Mouse (Mus musculus) liver, postnatal 0 days (tissue): ENCODE results near the gene Gbp3. TPM values are rescaled to one million over a fixed set of nuclear protein-coding genes. Genes with fewer than 3 reads are reported as not detected.

Source experiments
- ATAC-seq: fragments of 200-750 bp; cut with Nextera tagmentation; 2 replicates; pipeline ENCODE4 v1.8.0; 2017; ENCODE audit warnings: mild to moderate bottlenecking, moderate library complexity
- DNase-seq: peaks from one replicate; pipeline ENCODE4 v3.0.0-alpha.2; 2016
- H3K27ac ChIP-seq: fragments of 300-500 bp; sonication (generic); 2 replicates; pipeline ENCODE4 v1.5.1; 2014; ENCODE audit warnings: antibody characterized with exemption, moderate library complexity, mild to moderate bottlenecking, low read depth
- H3K27me3 ChIP-seq: fragments of 300-500 bp; sonication (generic); 2 replicates; pipeline ENCODE4 v1.6.1; 2014; ENCODE audit warnings: low read length, control low read depth, mixed read lengths; ENCODE audit not compliant: insufficient read depth
- H3K36me3 ChIP-seq: fragments of 300-500 bp; sonication (generic); replicated peaks from 2 replicates; pipeline ENCODE4 v1.6.1; 2014; ENCODE audit warnings: mild to moderate bottlenecking, control low read depth, low read length, moderate library complexity, mixed read lengths; ENCODE audit not compliant: insufficient read depth
- H3K4me1 ChIP-seq: fragments of 300-500 bp; sonication (generic); 2 replicates; pipeline ENCODE4 v1.6.1; 2014; ENCODE audit warnings: antibody characterized with exemption, mild to moderate bottlenecking, control low read depth; ENCODE audit not compliant: insufficient read depth
- H3K4me2 ChIP-seq: fragments of 300-500 bp; sonication (generic); 2 replicates; pipeline ENCODE4 v1.6.1; 2014; ENCODE audit warnings: low read depth, mild to moderate bottlenecking, low read length, moderate library complexity, mixed read lengths
- H3K4me3 ChIP-seq: fragments of 300-500 bp; sonication (generic); 2 replicates; pipeline ENCODE4 v1.5.1; 2014; ENCODE audit warnings: low read depth, low read length
- H3K9ac ChIP-seq: fragments of 300-500 bp; sonication (generic); replicated peaks from 2 replicates; pipeline ENCODE4 v1.6.1; 2014; ENCODE audit warnings: mild to moderate bottlenecking, moderate library complexity
- H3K9me3 ChIP-seq: fragments of 300-500 bp; sonication (generic); 2 replicates; pipeline ENCODE4 v1.6.1; 2016; ENCODE audit warnings: mild to moderate bottlenecking, control low read depth, low read length, mixed read lengths
- CTCF ChIP-seq: sonication (generic); IDR thresholded peaks from 2 replicates; pipeline ENCODE4 v1.5.1; 2016; ENCODE audit warnings: antibody characterized with exemption, low read depth
- EP300 ChIP-seq: IDR thresholded peaks from 2 replicates; pipeline ENCODE4 v1.6.1; 2016; ENCODE audit warnings: antibody characterized with exemption, low read depth, mild to moderate bottlenecking
- WGBS: fragments of 180-500 bp; shearing (Covaris S2); extraction: QIAGEN DNeasy Blood & Tissue Kit; methylation state at CpG from one replicate; pipeline ENCODE4 v1.1.7; 2014; ENCODE audit not compliant: insufficient replicate concordance; 5-methylcytosine and 5-hydroxymethylcytosine counted together
- polyA plus RNA-seq: library from polyadenylated mRNA; unstranded; fragments of >200 nt; fragmentation: Nextera tagmentation; extraction: Ambion mirVana; gene quantifications from 2 replicates; pipeline ENCODE4 v1.2.1, GENCODE M21; 2015

Gene Gbp3
- polyA plus RNA-seq, 1 experiment from 2014 or later = 3.6 TPM

DNA sequence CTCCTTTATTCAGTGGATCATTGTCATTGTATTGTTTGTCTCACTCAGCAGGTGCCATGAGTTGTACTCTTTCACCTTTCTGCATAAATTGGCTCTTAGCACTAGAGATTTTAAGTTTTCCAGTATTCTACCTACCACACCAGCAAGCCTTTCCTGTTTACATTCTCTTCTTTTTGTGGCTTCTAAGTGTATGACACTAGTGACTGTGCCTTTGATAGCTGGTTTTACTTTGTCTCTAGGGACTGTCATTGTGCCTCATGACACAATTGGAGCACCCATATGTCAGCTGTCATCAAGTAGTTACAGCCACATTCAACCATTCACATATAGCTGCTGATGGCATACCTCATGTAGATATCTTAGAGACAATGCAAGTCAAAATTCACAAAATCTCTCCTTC is 41.8 kb downstream of the Gbp3 start:
- Histone ChIP-seq H3K4me2 (no peak overlapping the region), H3K27ac (no peak overlapping the region), H3K9ac (no peak overlapping the region), H3K4me1 (no peaks in the 10 kb centered on the region), H3K9me3 (no peaks in the 10 kb centered on the region), H3K4me3 (no peak overlapping the region), H3K27me3 (no peaks in the 10 kb centered on the region), H3K36me3 (no peaks in the 10 kb centered on the region)
- no peak for ATAC-seq
- no peak for DNase-seq
- TF ChIP-seq CTCF (no peak), EP300 (no peak)

DNA sequence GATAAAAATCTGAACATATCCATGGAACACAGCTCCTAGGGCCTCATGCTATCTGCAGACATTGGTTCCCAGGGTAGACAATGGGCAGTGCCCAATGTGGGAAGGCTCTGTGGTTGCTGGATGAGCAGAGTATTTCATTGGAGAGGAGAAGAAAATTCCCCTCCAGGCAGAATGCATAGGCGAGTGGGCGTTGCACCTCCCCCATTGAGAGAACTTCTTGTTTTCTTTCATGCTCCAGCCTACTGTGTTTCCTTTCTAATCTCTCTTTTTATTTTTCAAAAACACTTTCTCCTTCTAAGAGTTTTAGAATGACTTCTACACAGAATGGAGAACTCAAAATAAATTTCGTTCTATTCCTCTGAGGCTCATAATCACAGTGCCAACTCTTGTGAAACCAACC is 58.8 kb downstream of the Gbp3 start:
- Histone ChIP-seq H3K36me3 (no peaks in the 10 kb centered on the region), H3K27me3 (no peaks in the 10 kb centered on the region), H3K9me3 (no peaks in the 10 kb centered on the region), H3K4me2 (no peak overlapping the region), H3K4me3 (no peak overlapping the region), H3K9ac (no peak overlapping the region), H3K27ac (no peak overlapping the region), H3K4me1 (peaks cover 7% of the 10 kb centered on the region; the same call in 1 of the 2 replicates)
- DNase-seq = no peak
- no peak for ATAC-seq
- 82% methylated on average over 3 of the region's 3 CpGs for WGBS
- no peak for TF ChIP-seq EP300
- no peak for TF ChIP-seq CTCF

DNA sequence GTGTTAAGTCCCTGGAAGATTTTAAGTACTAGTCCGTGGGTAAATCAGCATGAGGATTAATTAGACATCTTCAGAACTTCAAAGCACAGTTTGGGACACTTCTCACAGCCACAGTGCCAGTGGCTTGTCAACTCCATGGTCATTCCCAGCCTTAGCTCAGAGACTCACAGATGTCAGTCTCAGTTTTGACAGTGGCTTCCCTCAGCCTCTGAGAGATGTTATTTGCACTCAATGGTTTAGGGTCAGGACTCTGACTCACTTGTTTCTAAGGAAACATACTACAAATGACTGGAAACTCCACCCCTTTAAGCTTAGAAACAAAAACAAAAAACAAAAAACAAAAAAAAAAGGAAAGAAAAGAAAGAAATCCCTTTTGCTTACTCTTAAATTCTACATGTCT is 59.8 kb downstream of the Gbp3 start:
- Histone ChIP-seq H3K9me3 (no peaks in the 10 kb centered on the region), H3K36me3 (no peaks in the 10 kb centered on the region), H3K9ac (no peak overlapping the region), H3K4me2 (peak overlapping the region; percentile 71; the same call in 1 of the 2 replicates), H3K27ac (no peak overlapping the region), H3K4me3 (peak overlapping the region; percentile 51; the same call in 1 of the 2 replicates), H3K27me3 (no peaks in the 10 kb centered on the region), H3K4me1 (peaks cover 7% of the 10 kb centered on the region; the same call in 1 of the 2 replicates)
- ATAC-seq (peak; percentile 38), DNase-seq (no peak)
- WGBS = 46% methylated on average over 1 of the region's 1 CpGs
- no peak for TF ChIP-seq EP300
- TF ChIP-seq CTCF = no peak

DNA sequence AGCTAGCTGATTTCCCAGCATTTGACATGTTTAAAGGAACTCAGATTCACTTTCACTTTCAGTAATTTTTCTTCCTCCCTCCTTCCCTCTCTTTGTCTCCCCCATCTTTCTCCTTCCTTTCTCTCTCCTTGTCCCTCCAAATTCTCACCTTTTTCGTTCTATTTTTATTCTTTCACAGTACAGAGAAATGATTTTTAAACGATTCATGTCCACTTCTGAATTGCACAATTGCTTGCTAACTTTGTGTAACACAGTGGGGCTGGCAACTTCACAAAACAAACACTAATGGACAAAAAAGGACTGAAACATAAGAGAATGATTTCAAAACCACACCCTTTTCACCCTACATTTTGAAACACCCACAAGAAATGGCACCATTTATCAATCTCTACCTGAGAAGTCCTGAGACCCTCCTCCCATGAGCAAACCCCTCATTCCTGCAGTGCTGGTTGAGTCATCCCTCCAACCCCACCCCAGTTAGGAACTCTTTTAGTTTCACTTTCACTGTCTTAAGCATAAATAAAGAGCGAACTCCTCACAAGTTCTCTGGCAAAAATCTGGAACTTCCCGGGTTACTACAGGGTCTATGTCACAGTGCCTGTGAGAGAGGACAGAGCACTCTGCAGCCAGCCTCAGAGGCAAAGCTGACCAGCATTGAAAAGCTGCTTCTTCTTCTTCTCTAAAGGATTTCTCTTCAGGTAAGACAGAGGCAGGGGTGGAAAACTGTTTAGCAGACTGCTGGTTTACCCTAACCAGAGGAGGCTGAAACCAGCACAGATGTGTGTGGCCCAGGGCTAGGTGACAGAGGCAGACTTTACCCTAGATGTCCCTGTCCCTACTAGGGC is 60.5 kb downstream of the Gbp3 start, which contains the start of gene Gbp2:
TSS of gene Gbp2 (plus strand) at position 492 of the 845 bp plus-strand sequence.
- peak; percentile 75 for ATAC-seq
- DNase-seq = peak; percentile 46
- Histone ChIP-seq H3K36me3 (no peaks in the 10 kb centered on the region), H3K27ac (peak within 1 kb of the TSS; percentile 75), H3K4me2 (peak within 1 kb of the TSS; percentile 71), H3K27me3 (no peaks in the 10 kb centered on the region), H3K4me3 (peak within 1 kb of the TSS; percentile 51), H3K4me1 (peaks cover 7% of the 10 kb centered on the region; the same call in 1 of the 2 replicates), H3K9me3 (no peaks in the 10 kb centered on the region), H3K9ac (peak within 1 kb of the TSS; percentile 50)
- WGBS = 18% methylated on average over 4 of the region's 4 CpGs
- TF ChIP-seq EP300 (peak; percentile 36; the same call in 1 of the 2 replicates), CTCF (no peak)

DNA sequence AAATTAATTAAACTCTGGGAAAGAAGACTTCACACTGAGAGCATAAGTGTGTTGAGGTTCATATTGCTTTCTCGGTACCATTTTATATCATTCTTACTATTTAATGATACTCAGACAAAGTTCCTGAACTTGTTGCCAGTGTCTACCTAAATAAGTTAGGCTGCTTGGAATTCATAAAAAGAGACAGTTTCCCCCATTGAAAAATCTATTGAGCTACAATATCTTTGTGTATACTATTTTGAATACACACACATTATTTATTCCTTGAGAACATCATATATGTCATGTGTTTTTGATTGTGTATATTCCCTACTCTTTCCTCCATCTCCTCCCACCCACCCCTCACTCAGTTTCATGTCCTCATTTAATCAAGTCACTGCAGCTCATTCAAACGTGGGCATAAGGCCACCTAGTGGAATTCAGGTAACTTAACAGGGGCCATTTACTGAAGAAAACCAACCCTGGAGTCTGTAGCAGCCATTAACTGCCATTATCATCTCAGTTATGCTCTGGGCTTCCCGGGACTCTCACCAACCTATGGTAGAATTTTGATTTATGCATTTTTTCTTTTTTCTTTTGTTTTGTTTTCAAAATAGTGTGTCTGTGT is 61.2 kb downstream of the Gbp3 start:
- DNase-seq (no peak), ATAC-seq (0 out of 2 replicates have a peak, but pooled peaks have one; percentile 20)
- Histone ChIP-seq H3K9me3 (no peaks in the 10 kb centered on the region), H3K27me3 (no peaks in the 10 kb centered on the region), H3K9ac (peak overlapping the region; percentile 50; the same call in 1 of the 2 replicates), H3K36me3 (no peaks in the 10 kb centered on the region), H3K4me3 (peak overlapping the region; percentile 51), H3K4me1 (peaks cover 7% of the 10 kb centered on the region; the same call in 1 of the 2 replicates), H3K4me2 (peak overlapping the region; percentile 71), H3K27ac (peak overlapping the region; percentile 75)
- 35% methylated on average over 3 of the region's 3 CpGs for WGBS
- no peak for TF ChIP-seq EP300
- TF ChIP-seq CTCF = peak; percentile 70

Other genes starting within 250 kb of the Gbp3 start
- gene Pdlim5, start 164.3 kb upstream of the Gbp3 start, polyA plus RNA-seq = 9.4 and 11.5 TPM in 2 replicates
- 0.13 and 0.20 TPM in 2 replicates for gene Gbp5, start 66.0 kb upstream of the Gbp3 start, polyA plus RNA-seq
- 7.1 and 7.8 TPM in 2 replicates for gene Gbp7, start 29.7 kb upstream of the Gbp3 start, polyA plus RNA-seq
- gene Gbp2b, start 34.8 kb downstream of the Gbp3 start, polyA plus RNA-seq = 0.05 TPM in 1 of 2 replicates, not detected in the other
- gene Gbp2, start 60.6 kb downstream of the Gbp3 start, polyA plus RNA-seq = 3.1 and 3.8 TPM in 2 replicates
- gene Kyat3, start 141.0 kb downstream of the Gbp3 start, polyA plus RNA-seq = 186 and 224 TPM in 2 replicates
- 74.6 and 75.4 TPM in 2 replicates for gene Gtf2b, start 205.0 kb downstream of the Gbp3 start, polyA plus RNA-seq